Mouse (Mus musculus): ENCODE results near the gene Gm10638.
A peak's percentile ranks its signal among the peaks of the same experiment; 100 is the strongest.

Gm10638 gene

DNA sequence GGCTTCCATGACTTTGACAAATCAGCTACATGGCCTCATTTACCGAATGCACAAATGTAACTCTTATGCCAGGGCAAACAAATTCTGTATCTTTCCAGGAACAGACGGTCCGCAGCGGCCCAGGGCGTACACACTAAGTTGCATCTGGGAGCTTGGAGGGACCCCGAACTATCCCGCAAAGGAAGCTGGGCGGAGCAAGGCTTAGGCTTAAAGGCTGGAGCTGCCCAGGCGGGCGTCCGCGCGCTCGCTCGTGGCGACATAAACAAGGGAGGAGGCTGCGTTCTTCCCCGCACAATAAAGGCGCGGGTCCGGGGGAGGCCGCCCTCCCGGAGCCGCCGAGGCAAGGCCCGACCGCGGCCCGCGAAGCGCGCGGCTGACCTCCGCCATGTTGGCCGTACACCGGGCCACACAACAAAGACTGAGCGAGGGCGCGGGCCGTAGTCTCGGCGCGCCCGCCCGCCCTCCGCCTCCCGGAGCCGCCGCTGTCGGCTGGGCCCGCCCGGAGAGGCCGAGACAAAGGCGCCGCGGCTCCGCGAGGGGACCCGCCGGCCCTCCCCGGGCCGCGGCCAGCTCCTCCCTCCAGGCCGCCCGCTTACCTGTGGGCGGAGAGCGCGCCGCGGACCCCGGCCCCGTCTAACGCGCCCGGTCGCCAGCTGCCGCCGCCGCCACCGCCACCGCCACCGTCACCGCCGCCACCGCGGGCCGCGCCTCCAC is at the start of gene Gm10638, which contains the start of gene Siah1a:
TSS of gene Gm10638 (plus strand) at position 479 of the 714 bp plus-strand sequence.
TSS of gene Siah1a (minus strand) at position 714 of the 714 bp plus-strand sequence.
- DNase-seq: peak; percentile 77 to 83

DNA sequence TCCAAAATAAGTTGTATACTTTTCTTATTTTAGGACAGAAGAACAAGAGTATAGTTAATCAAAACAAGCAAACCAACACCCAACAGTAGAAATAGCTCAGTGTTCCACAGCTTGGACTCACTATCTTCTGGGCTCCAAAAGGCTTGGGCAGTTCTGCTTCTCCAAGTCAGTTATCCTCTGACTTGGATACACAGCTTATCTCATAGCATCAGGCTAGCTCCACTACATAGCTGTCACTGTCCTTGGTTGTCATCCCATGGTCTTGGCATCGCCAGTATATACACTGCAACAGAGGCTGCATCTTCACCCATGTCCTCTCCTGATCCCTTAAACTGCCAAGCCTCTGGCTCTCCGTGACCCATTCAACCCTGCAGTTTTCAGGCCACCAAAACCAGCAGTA is 49.8 kb upstream of the Gm10638 start:
- DNase-seq: no peak

DNA sequence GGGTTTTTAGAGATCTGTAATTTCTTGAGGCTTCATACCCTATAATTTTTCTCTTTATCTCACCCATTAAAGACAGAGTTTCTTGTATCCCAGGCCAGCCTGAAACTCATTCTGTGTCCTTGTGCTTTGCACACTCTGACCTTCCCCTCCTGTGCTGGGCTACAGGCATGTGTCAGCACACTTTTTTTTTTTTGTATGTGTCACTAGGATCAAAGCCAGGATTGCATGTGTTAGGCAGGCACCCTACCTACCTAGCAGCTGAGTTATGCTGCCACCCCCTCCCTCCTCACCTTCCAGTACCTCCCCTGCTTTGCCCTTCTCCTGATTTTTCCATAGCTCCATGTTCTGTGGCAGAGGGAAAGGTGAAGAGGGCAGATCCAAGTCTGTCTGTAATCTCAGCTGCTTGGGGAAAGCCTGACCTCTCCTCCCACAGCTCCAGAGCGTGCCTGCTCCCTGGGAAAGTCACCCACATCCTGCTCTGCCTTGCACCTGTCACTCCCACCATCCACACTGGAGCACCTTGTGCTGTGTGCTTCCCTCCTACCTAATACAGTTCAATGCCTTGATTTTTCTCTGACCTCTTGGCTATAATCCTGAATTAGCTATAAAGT is 46.6 kb upstream of the Gm10638 start:
- no peak for DNase-seq

DNA sequence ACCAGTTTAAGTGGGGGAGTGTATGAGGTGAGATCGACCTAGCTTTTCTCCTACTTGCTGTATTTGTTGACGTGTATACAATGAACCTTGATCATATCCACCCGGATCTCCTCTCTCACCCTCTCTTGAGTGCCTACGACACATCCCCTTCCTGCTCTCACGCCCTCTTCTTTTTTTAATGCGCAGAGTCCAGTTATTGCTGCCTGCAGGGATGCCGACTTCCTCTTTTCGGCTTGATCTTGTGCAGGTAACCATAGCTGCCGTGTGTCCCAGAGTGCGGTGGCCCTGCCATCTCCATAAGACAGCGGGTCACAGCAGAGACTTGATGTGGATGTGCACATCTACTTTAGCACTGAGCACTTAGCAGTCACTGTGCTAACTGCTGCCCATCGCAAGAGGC is 46.0 kb upstream of the Gm10638 start:
- DNase-seq: no peak

DNA sequence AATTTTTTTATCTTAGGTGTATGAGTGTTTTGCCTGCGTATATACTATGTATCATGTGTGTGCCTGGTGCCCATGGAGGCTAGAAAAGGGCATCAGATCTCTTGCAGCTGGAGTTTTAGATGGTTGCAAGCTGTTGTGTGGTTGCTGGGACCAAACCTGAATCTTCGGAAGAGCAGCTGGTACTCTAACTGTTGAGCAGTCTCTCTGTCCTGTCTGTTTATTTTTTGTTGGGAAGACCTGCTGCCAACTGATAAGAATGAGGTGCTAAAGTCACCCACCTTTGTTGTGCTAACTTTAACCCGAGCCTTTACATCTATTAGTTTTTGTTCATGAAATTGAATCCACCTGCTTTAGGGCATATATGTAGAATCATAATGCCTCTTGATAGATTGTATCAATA is 43.0 kb upstream of the Gm10638 start:
- no peak for DNase-seq

DNA sequence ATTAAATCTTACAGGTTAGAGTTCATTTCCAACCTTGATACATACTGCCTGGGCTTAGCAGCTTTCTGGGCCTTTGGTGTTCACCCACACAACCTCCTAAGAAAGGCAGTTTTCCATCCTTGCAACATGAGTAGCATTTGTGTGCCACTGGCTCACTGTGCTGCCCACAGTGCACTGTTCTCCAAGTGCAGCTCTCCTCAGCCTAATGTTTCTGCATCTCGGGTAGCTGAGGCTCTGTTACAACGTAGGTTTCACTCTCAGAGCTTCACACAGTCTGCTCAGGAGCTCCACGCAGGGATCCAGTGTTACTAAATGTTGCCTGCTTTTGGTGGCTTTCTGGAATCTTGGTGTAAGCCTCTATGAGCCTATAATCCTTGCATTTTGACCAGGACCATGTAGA is 40.2 kb upstream of the Gm10638 start:
- DNase-seq: no peak

DNA sequence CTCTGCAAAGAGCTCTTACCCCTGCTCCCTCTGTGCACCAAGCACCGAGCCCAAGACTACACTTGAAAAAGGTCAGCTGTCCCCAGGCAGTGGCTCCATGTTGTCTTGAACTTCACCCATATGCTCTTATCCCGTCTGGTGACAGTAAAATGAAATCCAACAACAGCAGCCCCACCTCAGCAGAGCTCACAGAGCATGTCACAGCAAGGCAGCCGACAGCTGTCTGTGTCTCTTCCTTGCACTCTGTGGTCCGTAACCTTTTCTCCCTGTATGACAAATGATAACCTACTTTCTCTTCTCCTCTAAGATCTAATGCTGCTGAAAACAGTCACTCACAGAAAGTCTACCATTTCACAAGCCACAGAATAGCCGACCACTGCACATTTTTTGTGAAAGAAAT is 38.7 kb upstream of the Gm10638 start:
- DNase-seq: no peak

DNA sequence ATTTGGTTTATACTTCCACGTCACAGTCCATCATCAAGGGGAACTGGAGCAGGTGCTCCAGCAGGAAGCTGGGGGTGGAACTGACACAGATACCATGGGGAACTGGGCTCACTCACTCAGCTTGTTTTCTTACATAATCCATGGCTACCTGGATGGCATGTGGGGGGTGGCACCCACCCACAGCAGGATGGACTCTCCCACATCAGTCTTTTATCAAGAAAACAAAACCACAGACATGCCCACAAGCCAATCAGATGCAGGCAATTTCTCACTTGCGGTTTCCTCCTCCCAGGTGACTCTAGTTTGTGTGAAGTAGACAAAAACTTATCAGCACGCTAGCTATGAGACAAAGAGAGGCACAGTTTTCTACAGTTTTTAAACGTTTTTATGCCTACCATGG is 37.6 kb upstream of the Gm10638 start:
- no peak for DNase-seq

DNA sequence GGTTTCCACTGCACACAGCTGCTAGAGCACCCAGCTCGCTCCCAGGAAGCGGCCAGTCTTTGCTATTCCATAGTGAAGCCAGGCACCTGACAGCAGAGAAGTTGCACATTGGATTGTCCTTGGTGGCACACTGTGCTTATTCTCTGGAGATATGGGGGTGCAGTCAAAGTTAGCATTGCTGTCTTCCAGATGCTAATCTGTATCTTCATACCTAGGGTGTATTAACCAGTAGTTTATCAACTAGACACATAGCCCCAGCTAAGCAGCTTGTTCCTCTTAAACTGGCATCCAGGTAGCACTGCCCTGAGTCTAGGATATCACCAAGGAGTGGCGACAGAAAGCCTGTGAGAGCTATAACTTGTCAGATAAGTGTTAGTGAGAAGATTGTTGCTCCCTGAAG is 32.9 kb upstream of the Gm10638 start:
- no peak for DNase-seq

DNA sequence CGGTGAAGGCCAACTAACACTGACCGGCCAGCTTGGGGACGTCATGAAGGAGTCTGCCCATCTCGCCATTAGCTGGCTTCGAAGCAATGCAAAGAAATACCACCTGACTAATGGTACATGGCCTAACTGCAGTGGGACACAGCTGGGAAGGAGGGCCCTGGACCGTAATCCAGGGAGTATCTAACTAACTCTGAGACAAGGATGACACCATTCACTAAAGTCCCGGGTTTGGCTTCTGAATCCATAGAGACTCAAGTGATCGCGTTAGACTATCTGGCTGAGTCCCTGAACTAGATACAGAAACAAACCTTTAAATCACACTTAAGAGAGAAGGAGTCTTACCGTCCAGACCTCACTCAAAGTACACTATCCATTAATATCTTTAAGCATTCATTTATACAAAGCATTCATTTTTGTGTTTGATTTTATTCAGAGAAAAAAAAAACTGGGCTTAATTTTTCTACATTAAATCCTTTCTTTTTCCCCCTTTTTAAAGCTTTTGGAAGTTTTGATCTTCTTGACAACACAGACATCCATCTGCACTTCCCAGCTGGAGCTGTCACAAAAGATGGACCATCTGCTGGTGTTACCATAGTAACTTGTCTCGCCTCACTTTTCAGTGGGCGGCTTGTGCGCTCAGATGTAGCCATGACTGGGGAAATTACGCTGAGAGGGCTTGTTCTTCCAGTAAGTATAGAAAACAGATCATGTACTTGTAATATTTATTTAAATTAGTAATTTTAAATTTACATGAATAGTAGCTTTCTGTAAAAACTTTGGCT is 31.9 kb upstream of the Gm10638 start:
- DNase-seq: peak; percentile 22 to 30

DNA sequence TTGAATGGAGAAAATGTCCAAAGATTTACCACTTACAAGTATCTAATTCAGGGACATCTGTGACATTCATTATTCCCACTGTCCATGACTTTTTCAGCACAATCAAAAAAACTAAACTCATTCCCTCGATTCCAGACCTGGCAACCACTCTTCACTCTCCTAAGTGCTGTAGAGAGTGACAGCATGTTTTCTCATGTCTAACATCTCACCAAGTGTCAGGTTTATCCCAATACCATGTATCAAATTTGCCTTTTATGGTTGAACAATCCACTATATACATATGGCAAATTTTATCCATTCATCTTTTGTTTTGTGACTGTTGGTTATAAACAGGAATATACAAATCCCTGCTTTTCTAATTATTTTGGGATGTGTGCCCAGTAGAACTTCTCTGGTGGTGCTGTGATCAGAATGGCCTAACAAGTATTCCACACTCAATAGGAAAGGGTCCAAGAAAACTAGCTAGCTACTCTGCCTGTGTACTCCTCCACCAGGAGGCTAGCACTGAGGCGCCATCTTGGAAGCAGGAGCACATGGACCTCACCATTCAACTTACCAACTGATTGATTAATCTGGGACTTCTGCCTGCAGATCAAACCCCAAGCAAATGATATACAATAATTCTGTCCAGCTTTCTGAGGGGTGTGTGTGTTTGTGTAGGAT is 27.0 kb upstream of the Gm10638 start:
- DNase-seq: no peak

DNA sequence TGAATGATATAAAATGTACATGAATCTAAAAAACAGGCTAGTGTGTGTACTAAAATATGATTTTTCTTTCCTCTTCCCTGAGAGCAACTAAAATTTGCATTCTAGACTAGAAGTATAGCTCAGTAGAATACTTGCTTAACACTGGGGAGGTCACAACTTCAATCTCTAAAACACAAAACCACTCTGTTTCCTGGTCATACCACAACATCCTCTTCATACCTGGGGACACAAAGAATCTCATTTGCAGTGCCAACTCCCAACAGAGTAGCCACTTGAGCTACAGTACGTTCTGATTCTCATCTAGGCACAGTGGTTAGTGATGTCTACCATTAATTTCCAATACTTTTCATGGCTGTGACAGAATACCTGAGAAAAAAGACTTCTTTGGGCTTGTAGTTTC is 26.1 kb upstream of the Gm10638 start:
- no peak for DNase-seq

DNA sequence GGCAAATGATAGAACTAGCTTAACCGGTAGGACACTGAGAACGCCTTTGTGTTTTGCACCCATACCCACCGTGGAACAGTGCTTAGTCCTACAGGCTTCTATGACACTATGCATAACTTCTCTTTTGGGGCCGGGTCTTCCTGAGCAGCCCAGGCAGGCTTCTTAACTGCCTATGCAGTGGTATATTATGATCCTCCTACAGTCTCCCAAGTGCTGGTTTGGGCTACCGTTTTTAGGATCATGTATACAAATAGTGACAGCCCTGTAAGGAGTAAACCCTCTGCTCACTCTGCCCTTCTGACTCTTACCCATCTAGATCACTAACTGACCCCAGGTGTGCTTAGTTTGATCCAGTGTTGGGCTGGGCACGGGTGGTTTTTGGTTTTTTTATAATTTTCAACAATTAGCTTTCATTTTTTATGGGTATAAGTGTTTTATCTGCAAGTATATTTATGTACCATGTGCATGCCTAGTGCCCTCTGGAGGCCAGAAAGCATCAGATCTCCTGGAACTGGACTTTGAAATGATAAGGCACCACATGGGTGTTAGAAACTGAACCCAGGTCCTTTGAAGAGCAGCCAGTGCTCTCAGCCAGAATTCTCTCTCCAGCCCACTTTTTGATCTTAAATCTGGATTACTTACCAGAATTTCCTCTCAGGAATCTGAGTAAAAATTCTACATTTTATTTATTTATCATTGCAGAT is 24.6 kb upstream of the Gm10638 start:
- DNase-seq: no peak

DNA sequence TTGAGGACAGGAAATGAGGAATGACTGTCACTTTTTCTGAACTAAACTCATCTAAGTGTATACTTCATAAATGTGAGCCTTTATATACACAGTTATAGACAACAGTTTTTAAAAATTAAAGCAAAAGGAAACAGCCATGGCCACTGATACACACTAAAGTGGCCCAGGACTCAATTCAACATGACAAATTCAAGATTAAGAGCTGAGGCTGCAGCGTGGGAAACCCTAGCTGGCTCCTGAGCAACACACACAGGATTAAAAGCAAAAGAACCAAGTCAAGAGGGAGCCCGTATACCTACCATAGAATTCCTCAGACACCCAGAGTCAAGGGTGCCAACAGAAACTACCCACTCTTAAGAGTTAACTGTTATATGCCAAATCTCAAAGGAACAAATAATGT is 24.0 kb upstream of the Gm10638 start:
- no peak for DNase-seq

DNA sequence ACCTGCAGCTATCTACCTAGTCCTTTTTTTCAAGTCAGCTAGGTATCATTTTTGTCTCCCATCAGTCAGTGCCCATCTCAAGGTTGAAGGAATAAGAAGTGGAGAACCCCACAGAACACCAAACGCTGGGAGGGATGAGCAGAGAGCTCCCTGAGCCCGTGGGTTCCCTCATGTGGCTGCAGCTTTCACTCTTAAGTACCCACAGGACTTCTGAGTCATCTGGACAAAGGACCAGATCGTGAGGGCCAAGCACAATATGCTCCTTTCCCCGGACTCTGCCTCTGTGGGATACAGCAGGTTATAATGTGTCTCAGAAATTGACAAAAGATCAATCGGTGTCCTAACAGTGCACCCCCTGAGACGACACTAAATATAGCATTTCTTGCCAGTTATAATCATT is 18.5 kb upstream of the Gm10638 start:
- DNase-seq: no peak

DNA sequence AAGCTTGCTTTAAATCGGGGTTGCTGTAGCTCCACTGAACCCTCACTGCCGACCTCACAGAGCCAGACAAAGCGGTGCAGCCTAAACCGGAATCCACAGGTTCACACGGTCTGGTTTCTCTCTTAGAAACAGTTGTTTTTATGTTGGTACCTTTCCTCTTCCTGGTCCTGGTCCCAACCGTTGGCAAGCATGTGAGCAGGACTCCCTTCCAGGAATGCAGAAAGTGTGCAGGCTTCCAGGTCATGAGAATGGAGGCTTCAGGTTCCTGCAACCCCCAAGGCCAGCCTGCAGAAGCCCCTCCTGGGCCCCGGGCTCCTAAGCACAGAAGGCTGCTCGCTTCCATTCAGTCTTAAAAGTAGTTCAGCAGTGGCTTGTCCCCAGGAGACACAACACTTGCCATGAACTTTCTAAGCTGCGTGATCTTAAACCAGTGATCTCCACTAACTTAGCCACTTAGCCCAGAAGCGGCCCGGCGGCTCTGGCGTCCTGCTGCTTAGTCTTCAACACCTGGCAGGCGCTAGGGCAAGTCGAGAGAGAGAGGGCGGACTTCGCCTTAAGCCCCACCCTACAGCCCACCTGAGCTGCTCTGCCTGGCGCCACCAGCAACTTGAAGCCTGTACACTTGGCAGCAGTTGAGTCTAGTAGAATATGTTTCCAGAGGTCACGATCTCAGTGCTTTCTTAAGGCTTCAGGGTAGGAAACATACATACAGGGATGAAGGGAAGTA is 17.1 kb upstream of the Gm10638 start:
- DNase-seq: peak in 1 of 2 experiments; percentile 20

DNA sequence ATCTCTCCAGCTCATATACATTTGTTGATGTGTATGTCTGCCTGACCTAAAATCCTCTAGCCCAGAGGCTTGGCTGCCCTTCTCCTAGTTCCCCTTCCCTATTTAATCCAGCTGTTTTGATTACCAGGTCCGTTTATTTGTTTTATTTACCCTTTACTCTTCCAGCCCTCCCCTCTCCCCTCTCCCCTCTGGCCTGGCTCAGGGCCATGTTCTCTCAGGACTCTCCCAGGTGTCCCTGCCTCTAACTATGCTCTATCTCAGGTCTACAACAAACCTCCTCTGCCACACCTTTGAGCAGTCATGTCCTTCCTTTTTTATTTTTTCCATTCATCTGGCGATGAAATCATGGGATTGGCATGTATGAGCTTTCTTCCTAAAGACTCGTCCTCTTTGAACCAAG is 15.2 kb upstream of the Gm10638 start:
- no peak for DNase-seq

DNA sequence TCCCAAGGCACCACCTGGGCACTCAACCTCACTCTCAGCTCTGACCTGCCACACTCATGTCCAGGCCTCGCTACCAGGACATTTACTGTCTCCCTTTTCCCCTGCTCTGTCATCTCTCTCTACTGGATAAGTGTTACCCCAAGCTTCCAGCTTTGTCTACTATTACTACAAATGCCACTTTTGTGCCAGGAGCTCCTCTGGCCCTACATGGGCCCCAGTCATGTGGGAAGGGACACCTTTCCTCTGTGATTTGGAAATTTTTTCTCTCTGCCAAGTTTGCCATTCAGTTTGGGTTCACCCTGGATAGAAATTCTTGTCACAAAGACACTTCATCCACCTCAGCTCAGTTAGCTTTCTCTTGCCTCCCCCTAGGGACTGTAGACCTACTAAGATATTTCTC is 14.6 kb upstream of the Gm10638 start:
- DNase-seq: no peak

DNA sequence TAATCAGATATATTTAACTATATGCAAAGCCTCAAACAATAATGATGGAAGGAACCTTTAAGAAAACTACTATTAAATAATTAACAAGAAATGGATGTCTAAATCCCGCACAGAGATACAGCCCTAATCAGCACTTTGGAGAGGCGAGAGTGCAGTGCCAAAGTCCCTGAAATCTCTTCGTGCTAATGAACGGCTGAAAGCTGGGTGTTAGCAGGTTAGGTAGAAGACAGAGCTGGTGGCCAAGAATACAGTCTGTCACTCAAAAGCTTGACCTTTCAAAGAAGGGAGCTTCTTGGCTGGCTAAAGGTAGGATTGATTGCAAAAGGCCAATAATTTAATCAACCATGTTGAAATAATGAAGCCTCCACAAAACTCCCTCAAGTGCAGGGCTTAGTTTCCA is 11.3 kb upstream of the Gm10638 start:
- no peak for DNase-seq

DNA sequence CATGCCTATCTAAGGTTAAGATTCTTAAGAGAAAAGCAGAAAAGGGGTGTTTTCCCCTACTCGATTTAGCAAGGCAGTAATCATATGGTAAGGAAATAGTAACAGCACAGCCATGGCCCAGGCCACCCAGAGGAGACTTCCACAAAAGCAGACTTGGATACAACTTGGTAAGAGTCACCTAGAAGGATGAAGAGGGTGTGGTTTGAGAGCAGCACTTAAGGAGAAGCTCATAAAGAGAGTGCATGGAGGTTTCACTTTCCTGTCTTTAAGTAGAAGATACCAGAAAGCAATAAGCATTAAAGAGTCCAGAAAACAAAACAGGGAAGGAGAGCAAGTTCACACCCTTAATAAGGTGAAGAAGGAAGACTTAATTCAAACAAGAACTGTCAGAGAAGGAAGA is 10.5 kb upstream of the Gm10638 start:
- no peak for DNase-seq

DNA sequence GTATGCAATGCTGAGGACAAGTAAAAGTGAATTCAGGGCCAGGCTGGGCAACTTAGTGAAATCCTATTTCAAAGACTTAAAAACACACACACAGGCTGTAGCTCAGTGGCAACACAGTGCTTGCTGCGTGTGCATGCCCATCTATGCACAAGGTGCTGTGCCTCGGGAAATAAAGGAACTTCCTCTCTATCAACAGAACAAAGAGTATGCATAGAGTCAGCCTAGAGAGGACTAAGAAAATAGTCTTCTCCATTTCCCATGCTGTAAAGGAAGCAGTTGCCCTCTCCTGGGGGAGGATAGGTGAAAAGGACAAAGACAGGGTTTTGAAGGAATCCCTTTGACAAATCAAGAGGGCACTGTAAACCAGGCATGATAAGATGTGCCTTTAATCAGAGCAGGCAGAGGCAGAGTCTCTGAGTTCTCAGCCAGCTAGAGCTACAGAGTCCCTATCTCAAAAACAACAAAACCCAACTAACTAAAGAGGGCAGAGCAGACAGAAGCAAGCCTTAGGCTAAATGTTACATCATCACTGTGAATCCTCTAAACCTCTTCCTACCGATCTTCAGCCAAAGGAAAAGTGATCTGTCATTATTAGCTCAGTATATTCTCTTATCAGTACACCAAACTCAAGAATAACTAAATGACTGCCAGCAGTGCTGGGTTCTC is 9.9 kb upstream of the Gm10638 start:
- no peak for DNase-seq

DNA sequence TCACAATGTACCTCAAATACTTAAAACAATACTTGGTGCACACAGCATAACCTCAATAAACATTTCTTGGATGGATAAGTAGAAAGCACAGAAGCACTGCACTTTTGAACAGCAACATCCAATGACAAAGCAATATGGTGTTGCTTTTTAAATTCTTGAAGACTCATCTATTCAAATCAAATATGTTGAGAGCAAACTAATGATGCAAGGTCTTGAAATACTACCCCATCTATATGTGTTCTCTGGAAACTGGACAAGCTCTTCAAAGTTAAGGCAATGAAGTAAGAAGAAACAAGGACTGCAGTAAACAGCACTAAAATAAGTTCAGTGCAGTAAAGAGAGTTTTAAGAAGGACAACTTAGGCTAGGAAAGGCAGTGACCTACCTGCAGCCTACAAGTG is 4.6 kb upstream of the Gm10638 start:
- DNase-seq: no peak
